Mouse (Mus musculus) ES-Bruce4 (cell line): ENCODE results near the gene 1110008L16Rik.

Source experiments
- CTCF ChIP-seq: IDR thresholded peaks from one replicate; pipeline ENCODE4 v1.8.1; 2011; ENCODE audit warnings: low read depth, low read length
- EP300 ChIP-seq: IDR thresholded peaks from 2 replicates; pipeline ENCODE4 v1.6.1; 2011; ENCODE audit warnings: low read depth, low read length; ENCODE audit not compliant: insufficient read depth

DNA sequence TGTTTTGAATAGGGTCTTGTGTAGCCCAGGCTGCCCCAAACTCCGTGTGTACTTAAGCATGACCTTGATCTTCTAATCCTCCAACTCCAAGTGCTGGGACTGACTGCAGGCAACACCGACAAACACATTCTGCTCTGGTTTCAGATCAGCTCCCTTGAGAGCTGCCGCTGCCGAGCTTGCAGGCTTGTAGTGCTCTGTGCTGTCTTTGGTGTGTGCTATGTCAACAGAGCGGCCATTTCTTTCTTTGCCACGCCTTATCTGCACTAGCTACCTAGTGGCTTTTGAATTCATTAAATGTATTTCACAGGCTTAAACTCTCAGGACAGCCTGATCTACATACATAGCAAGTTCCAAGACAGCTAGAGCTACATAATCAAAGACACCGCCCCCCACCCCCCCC is 34.3 kb downstream of the 1110008L16Rik start:
- TF ChIP-seq CTCF (no peak), EP300 (no peak)
